Mouse (Mus musculus) macrophage (primary cell): ENCODE results near the gene Myh9. TPM values are rescaled to one million over a fixed set of nuclear protein-coding genes. Genes with fewer than 3 reads are reported as not detected.

Experiments used
- H3K27ac ChIP-seq: fragments of 350-480 bp; formaldehyde crosslinking; 2 replicates; pipeline ENCODE4 v1.9.0; 2021
- H3K36me3 ChIP-seq: fragments of 350-480 bp; formaldehyde crosslinking; 2 replicates; pipeline ENCODE4 v1.9.0; 2021; ENCODE audit errors: inconsistent target
- H3K4me3 ChIP-seq: fragments of 350-480 bp; formaldehyde crosslinking; 2 replicates; pipeline ENCODE4 v1.9.0; 2021; ENCODE audit errors: inconsistent target
- H3K79me2 ChIP-seq: fragments of 350-480 bp; formaldehyde crosslinking; 2 replicates; pipeline ENCODE4 v1.9.0; 2021; ENCODE audit errors: inconsistent target
- WGBS: methylation state at CpG from one replicate; pipeline ENCODE4 v1.1.7; 2026; ENCODE audit warnings: inconsistent platforms; ENCODE audit not compliant: missing documents; 5-methylcytosine and 5-hydroxymethylcytosine counted together
- polyA plus RNA-seq: library from polyadenylated mRNA; stranded (reverse); fragments of 250-400 nt; gene quantifications from 3 replicates; pipeline ENCODE4 v1.2.4, GENCODE M21; 2018; ENCODE audit warnings: inconsistent platforms

Gene Myh9
- polyA plus RNA-seq, 1 experiment from 2014 or later = 188 TPM

- Histone ChIP-seq H3K79me2 (peaks cover 100% of the 10 kb centered on the region), H3K27ac (peak overlapping the region; percentile 43), H3K36me3 (no peaks in the 10 kb centered on the region), H3K4me3 (no peak overlapping the region)
- 29% methylated on average over 8 of the region's 8 CpGs for WGBS
Observed at GRCm38 (mm10) chr15:77831754-77832457, 10.1 kb downstream of the Myh9 start.

- Histone ChIP-seq H3K79me2 (peaks cover 100% of the 10 kb centered on the region), H3K36me3 (no peaks in the 10 kb centered on the region), H3K27ac (peak overlapping the region; percentile 41), H3K4me3 (no peak overlapping the region)
- WGBS = 14% methylated on average over 2 of the region's 2 CpGs
Observed at GRCm38 (mm10) chr15:77831138-77831579, 10.8 kb downstream of the Myh9 start.

- H3K79me2 ChIP-seq = peaks cover 100% of the 10 kb centered on the region
- no peaks in the 10 kb centered on the region for H3K36me3 ChIP-seq
- H3K4me3 ChIP-seq = no peak overlapping the region
- WGBS = 23% methylated on average over 5 of the region's 5 CpGs
- H3K27ac ChIP-seq = peak overlapping the region; percentile 17; the same call in 1 of the 2 replicates
Observed at GRCm38 (mm10) chr15:77830481-77831137, 11.4 kb downstream of the Myh9 start.

DNA sequence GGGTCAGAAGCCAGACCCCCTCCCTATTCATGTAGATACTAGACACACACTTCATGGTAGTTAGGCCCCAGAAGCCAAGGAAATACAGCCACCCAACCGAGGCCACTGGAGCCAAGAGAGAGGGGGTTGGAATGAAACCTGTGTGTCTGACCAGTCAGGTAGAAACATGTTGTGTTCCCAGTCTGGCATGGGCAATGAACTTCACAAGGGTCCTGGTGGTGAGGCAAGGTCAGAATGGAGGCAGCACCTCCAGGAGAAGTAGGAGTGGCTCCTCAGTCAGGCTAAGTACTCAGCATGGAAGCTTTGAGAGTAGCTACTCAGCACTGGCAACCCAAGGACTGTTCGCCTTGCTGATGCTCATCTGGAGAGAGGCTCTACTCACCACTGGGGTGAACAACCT is 12.4 kb downstream of the Myh9 start:
- Histone ChIP-seq H3K36me3 (no peaks in the 10 kb centered on the region), H3K27ac (no peak overlapping the region), H3K4me3 (no peak overlapping the region), H3K79me2 (peaks cover 100% of the 10 kb centered on the region)
- WGBS = 88% methylated on average over 2 of the region's 2 CpGs

DNA sequence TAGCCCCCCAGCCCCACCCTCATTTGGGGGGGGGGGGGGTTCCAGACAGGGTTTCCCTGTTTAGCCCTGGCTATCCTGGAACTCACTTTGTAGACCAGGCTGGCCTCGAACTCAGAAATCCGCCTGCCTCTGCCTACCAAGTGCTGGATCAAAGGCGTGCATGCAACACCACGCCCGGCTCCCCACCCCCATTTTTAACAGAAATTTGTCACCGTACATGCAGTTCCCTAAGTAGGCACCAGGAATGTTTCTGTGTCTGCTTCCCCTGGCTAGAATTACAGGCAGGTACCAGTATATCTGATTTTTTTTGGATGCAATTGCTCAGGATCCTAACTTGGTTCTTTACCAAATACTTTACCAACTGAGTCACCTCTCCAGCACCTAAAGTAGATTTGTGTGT is 13.1 kb downstream of the Myh9 start:
- H3K36me3 ChIP-seq = no peaks in the 10 kb centered on the region
- no peak overlapping the region for H3K27ac ChIP-seq
- H3K4me3 ChIP-seq = no peak overlapping the region
- peaks cover 100% of the 10 kb centered on the region for H3K79me2 ChIP-seq
- WGBS = 90% methylated on average over 6 of the region's 6 CpGs

GRCm38 (mm10) chr15:77828242-77828641 is 13.7 kb downstream of the Myh9 start:
- Histone ChIP-seq H3K4me3 (no peak overlapping the region), H3K79me2 (peaks cover 100% of the 10 kb centered on the region), H3K36me3 (no peaks in the 10 kb centered on the region), H3K27ac (no peak overlapping the region)
- WGBS = 89% methylated on average over 12 of the region's 12 CpGs

- 42% methylated on average over 6 of the region's 6 CpGs for WGBS
Observed at GRCm38 (mm10) chr15:77827794-77828193, 14.2 kb downstream of the Myh9 start.

GRCm38 (mm10) chr15:77827379-77827778 is 14.6 kb downstream of the Myh9 start:
- H3K36me3 ChIP-seq = no peaks in the 10 kb centered on the region
- H3K79me2 ChIP-seq = peaks cover 100% of the 10 kb centered on the region
- no peak overlapping the region for H3K4me3 ChIP-seq
- WGBS = 91% methylated on average over 6 of the region's 7 CpGs
- no peak overlapping the region for H3K27ac ChIP-seq

More at GRCm38 (mm10) chr15:77827794-77828193, 14.2 kb downstream of the Myh9 start:
- Histone ChIP-seq H3K4me3 (no peak overlapping the region), H3K79me2 (peaks cover 100% of the 10 kb centered on the region), H3K27ac (no peak overlapping the region), H3K36me3 (no peaks in the 10 kb centered on the region)

DNA sequence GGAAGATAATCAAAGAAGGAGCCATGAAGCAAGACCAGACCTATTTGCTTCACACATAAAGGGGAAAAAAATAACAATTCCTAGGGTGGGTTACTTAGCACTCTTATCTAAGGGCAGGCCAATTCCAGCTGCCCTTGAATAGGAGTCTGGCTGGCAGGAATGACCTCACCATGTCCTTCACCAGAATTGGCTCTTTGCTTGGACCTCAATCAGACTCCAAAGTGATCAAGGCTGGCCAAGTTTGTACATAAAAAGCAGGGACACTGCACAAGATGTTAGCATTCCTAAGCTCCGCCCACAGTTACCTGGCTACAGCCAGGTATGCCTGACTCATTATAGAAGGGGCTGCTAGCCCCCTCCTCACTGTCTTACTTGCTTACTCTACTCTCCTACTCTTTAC is 16.6 kb downstream of the Myh9 start:
- peaks cover 100% of the 10 kb centered on the region for H3K79me2 ChIP-seq
- 100% methylated on average over 1 of the region's 1 CpGs for WGBS
- no peak overlapping the region for H3K27ac ChIP-seq
- no peak overlapping the region for H3K4me3 ChIP-seq
- H3K36me3 ChIP-seq = no peaks in the 10 kb centered on the region

DNA sequence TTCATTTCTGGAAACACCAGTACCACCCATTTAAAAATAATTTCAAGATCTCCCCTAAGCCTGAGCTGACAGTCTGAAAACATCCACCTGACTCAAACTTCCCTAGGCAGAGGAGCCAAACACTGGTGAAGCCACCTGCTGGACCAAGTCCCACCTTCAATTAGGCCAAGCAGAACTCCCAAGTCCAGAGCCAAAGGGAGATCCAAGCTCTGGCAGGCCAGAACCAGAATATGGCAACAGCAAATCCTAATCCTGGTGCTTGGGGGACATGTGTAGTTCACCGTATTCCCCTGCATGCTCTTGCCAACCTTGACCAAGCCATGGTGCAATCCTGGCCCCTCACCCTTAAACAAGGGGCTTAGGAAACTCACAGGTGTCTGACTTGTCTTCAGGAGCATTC is 17.7 kb downstream of the Myh9 start:
- H3K4me3 ChIP-seq = no peak overlapping the region
- no peak overlapping the region for H3K27ac ChIP-seq
- H3K79me2 ChIP-seq = peaks cover 100% of the 10 kb centered on the region
- 92% methylated on average over 1 of the region's 1 CpGs for WGBS
- no peaks in the 10 kb centered on the region for H3K36me3 ChIP-seq

- 0 out of 2 replicates have a peak overlapping the region, but pooled peaks have one; percentile 10 for H3K27ac ChIP-seq
- H3K36me3 ChIP-seq = no peaks in the 10 kb centered on the region
- peaks cover 100% of the 10 kb centered on the region for H3K79me2 ChIP-seq
- 77% methylated on average over 3 of the region's 3 CpGs for WGBS
- no peak overlapping the region for H3K4me3 ChIP-seq
Observed at GRCm38 (mm10) chr15:77823634-77824033, 18.3 kb downstream of the Myh9 start.

DNA sequence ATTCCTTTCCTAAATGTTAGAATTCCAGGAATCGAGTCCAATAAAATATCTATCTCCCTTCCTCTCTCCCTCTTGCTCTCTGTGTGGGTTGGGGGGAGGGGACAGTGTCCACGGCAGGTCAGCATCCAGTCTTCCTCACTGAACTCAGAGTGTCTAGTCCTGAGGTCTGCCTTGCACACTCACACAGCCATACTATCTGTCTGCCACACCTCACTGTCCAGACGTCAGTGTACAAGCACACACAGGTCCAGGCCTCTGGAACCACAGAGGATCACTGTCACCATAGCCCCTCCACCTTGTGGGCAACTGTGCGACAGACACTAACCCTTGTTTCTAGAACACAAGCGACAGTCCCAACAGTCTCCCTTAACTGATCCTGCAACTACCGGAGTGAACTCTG is 18.8 kb downstream of the Myh9 start:
- no peaks in the 10 kb centered on the region for H3K36me3 ChIP-seq
- WGBS = 75% methylated on average over 6 of the region's 6 CpGs
- 0 out of 2 replicates have a peak overlapping the region, but pooled peaks have one; percentile 10 for H3K27ac ChIP-seq
- H3K4me3 ChIP-seq = no peak overlapping the region
- H3K79me2 ChIP-seq = peaks cover 100% of the 10 kb centered on the region

DNA sequence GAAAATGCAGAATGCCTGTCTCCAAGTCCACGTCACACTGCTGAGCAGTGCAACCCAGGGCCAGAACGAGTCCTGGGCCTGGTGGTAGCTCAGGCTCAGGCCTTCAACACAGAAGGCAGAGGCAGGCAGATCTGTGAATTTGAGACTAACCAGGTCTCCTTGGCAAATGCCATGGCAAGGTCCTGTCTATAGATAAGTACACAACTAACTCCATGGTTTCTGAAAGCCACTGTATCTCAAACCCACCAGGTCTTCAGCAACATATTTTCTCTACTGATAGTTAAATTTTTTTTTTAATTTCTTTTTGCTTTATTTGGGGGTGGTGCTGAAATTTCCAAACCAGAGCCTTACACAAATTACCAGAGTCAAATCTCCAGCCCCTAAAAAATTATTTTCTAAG is 19.3 kb downstream of the Myh9 start:
- WGBS = 85% methylated on average over 2 of the region's 2 CpGs
- H3K27ac ChIP-seq = 0 out of 2 replicates have a peak overlapping the region, but pooled peaks have one; percentile 10
- H3K79me2 ChIP-seq = peaks cover 100% of the 10 kb centered on the region
- H3K36me3 ChIP-seq = no peaks in the 10 kb centered on the region
- H3K4me3 ChIP-seq = no peak overlapping the region

DNA sequence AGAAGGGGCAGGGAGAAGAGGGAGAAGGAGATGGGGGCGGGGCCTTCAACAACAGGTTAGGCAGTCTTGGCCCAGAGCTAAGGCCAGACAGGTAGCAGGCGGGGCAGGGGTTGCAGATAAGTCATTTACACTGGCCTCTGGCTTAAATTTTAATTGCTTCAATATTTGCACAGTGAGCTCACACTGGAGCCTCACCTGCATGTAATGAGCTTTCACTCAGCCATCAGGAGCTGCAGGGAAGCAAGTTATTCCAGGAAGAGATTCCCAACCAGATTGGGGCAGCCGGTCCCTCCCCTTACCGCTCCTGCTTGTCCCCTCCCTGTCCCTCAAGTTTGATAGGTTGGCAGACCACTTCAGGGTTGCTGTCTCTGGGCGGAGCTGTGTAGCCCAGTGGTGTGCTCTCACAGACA is 19.9 kb downstream of the Myh9 start:
- H3K4me3 ChIP-seq = no peak overlapping the region
- 0 out of 2 replicates have a peak overlapping the region, but pooled peaks have one; percentile 10 for H3K27ac ChIP-seq
- H3K79me2 ChIP-seq = peaks cover 100% of the 10 kb centered on the region
- WGBS = 89% methylated on average over 5 of the region's 5 CpGs
- H3K36me3 ChIP-seq = no peaks in the 10 kb centered on the region

- Histone ChIP-seq H3K4me3 (no peak overlapping the region), H3K36me3 (no peaks in the 10 kb centered on the region), H3K79me2 (peaks cover 100% of the 10 kb centered on the region), H3K27ac (no peak overlapping the region)
- WGBS = 52% methylated on average over 7 of the region's 7 CpGs
Observed at GRCm38 (mm10) chr15:77821424-77821823, 20.6 kb downstream of the Myh9 start.
